Mouse (Mus musculus): ENCODE measurements around the gene Sema4b. TPM values are rescaled to one million over a fixed set of nuclear protein-coding genes. Genes with fewer than 3 reads are reported as not detected.

The Sema4b gene
- total RNA-seq, 2 experiments from 2014 or later = 10.1 to 10.5 TPM

- ATAC-seq (ENCODE audit: poor library complexity, severe bottlenecking) = no peak
Observed at GRCm38 (mm10) chr7:80176159-80176558, 10.5 kb upstream of the Sema4b start.

GRCm38 (mm10) chr7:80177438-80177837, 9.2 kb upstream of the Sema4b start:
- ATAC-seq (ENCODE audit: poor library complexity, severe bottlenecking) = no peak

- ATAC-seq (ENCODE audit: poor library complexity, severe bottlenecking) = no peak
Observed at GRCm38 (mm10) chr7:80178037-80178729, 8.5 kb upstream of the Sema4b start.

- ATAC-seq (ENCODE audit: poor library complexity, severe bottlenecking) = no peak
Observed at GRCm38 (mm10) chr7:80179327-80179726, 7.3 kb upstream of the Sema4b start.

GRCm38 (mm10) chr7:80179790-80180189, 6.9 kb upstream of the Sema4b start:
- ATAC-seq (ENCODE audit: poor library complexity, severe bottlenecking) = peak; percentile 85

GRCm38 (mm10) chr7:80180202-80180601, 6.4 kb upstream of the Sema4b start:
- ATAC-seq (ENCODE audit: poor library complexity, severe bottlenecking) = no peak

GRCm38 (mm10) chr7:80181078-80181477, 5.6 kb upstream of the Sema4b start:
- no peak for ATAC-seq (ENCODE audit: poor library complexity, severe bottlenecking)

- no peak for ATAC-seq (ENCODE audit: poor library complexity, severe bottlenecking)
Observed at GRCm38 (mm10) chr7:80182139-80182538, 4.5 kb upstream of the Sema4b start.

GRCm38 (mm10) chr7:80183466-80183865, 3.2 kb upstream of the Sema4b start:
- no peak for ATAC-seq (ENCODE audit: poor library complexity, severe bottlenecking)

GRCm38 (mm10) chr7:80183969-80184368, 2.7 kb upstream of the Sema4b start:
- ATAC-seq (ENCODE audit: poor library complexity, severe bottlenecking) = no peak

- ATAC-seq (ENCODE audit: poor library complexity, severe bottlenecking) = no peak
Observed at GRCm38 (mm10) chr7:80184551-80184950, 2.1 kb upstream of the Sema4b start.

- no peak for ATAC-seq (ENCODE audit: poor library complexity, severe bottlenecking)
Observed at GRCm38 (mm10) chr7:80184968-80185367, 1.7 kb upstream of the Sema4b start.

- ATAC-seq (ENCODE audit: poor library complexity, severe bottlenecking) = no peak
Observed at GRCm38 (mm10) chr7:80186021-80186420, 620 bp upstream of the Sema4b start.

GRCm38 (mm10) chr7:80187501-80187900, 860 bp downstream of the Sema4b start:
- no peak for ATAC-seq (ENCODE audit: poor library complexity, severe bottlenecking)

GRCm38 (mm10) chr7:80188579-80189125, 2.0 kb downstream of the Sema4b start:
- no peak for ATAC-seq (ENCODE audit: poor library complexity, severe bottlenecking)

GRCm38 (mm10) chr7:80189147-80189933, 2.7 kb downstream of the Sema4b start:
- no peak for ATAC-seq (ENCODE audit: poor library complexity, severe bottlenecking)

GRCm38 (mm10) chr7:80191455-80191854, 4.8 kb downstream of the Sema4b start:
- peak; percentile 79 for ATAC-seq (ENCODE audit: poor library complexity, severe bottlenecking)

GRCm38 (mm10) chr7:80192226-80193061, 5.8 kb downstream of the Sema4b start:
- ATAC-seq (ENCODE audit: poor library complexity, severe bottlenecking) = peak; percentile 83

- no peak for ATAC-seq (ENCODE audit: poor library complexity, severe bottlenecking)
Observed at GRCm38 (mm10) chr7:80193941-80194739, 7.5 kb downstream of the Sema4b start.

GRCm38 (mm10) chr7:80195146-80195545, 8.5 kb downstream of the Sema4b start:
- no peak for ATAC-seq (ENCODE audit: poor library complexity, severe bottlenecking)
